Mouse (Mus musculus) gonadal fat pad, adult 2 months (tissue): ENCODE data around the gene Pga5. TPM values are rescaled to one million over a fixed set of nuclear protein-coding genes. Genes with fewer than 3 reads are reported as not detected.

Experiments
- DNase-seq: peaks from one replicate; pipeline ENCODE4 v3.0.0-alpha.2; 2012; ENCODE audit warnings: low read depth
- polyA plus RNA-seq: library from polyadenylated mRNA; depleted of rRNA; stranded (reverse); fragments of >200 nt; gene quantifications from 2 replicates; pipeline ENCODE4 v1.2.3, GENCODE M21; 2012; rRNA removed

Gene Pga5
- 0.31 TPM in 1 of 2 replicates, not detected in the other for polyA plus RNA-seq

- no peak for DNase-seq
These were observed at the start of gene Pga5 for GRCm38 (mm10) chr19:10677915-10678771. TSS of gene Pga5 (minus strand) at chr19:10678071.

- no peak for DNase-seq
These were observed 46.9 kb upstream of the Pga5 start for GRCm38 (mm10) chr19:10724629-10725363.

- DNase-seq: no peak
These were observed 45.8 kb upstream of the Pga5 start for GRCm38 (mm10) chr19:10723649-10724048.

- no peak for DNase-seq
These were observed 45.2 kb upstream of the Pga5 start for GRCm38 (mm10) chr19:10723084-10723483.

- no peak for DNase-seq
These were observed 43.2 kb upstream of the Pga5 start for GRCm38 (mm10) chr19:10721064-10721463.

GRCm38 (mm10) chr19:10720524-10720923, 42.7 kb upstream of the Pga5 start:
- no peak for DNase-seq

- no peak for DNase-seq
These were observed 41.9 kb upstream of the Pga5 start for GRCm38 (mm10) chr19:10719751-10720150.

GRCm38 (mm10) chr19:10718251-10718775, 40.4 kb upstream of the Pga5 start:
- no peak for DNase-seq

GRCm38 (mm10) chr19:10715476-10715875, 37.6 kb upstream of the Pga5 start:
- no peak for DNase-seq

- no peak for DNase-seq
These were observed 37.0 kb upstream of the Pga5 start for GRCm38 (mm10) chr19:10714682-10715475.

GRCm38 (mm10) chr19:10714168-10714567, 36.3 kb upstream of the Pga5 start:
- no peak for DNase-seq

- DNase-seq: no peak
These were observed 35.7 kb upstream of the Pga5 start for GRCm38 (mm10) chr19:10713551-10713950.

GRCm38 (mm10) chr19:10712646-10713045, 34.8 kb upstream of the Pga5 start:
- DNase-seq: no peak

GRCm38 (mm10) chr19:10712194-10712593, 34.3 kb upstream of the Pga5 start:
- no peak for DNase-seq

GRCm38 (mm10) chr19:10710751-10711150, 32.9 kb upstream of the Pga5 start:
- DNase-seq: no peak

- DNase-seq: no peak
These were observed 32.2 kb upstream of the Pga5 start for GRCm38 (mm10) chr19:10710088-10710511.

GRCm38 (mm10) chr19:10709360-10710087, 31.7 kb upstream of the Pga5 start:
- DNase-seq: no peak

GRCm38 (mm10) chr19:10708900-10709299, 31.0 kb upstream of the Pga5 start:
- DNase-seq: no peak

- DNase-seq: no peak
These were observed 30.0 kb upstream of the Pga5 start for GRCm38 (mm10) chr19:10707881-10708280.

- DNase-seq: no peak
These were observed 29.4 kb upstream of the Pga5 start for GRCm38 (mm10) chr19:10707087-10707875.
